Mouse (Mus musculus): ENCODE measurements at regions not wholly inside any gene's neighbourhood (a gene's known extent, or its start where the extent isn't known, plus 50 kb on each side); places are given as distances from the start of the nearest gene placed in this dataset.

DNA sequence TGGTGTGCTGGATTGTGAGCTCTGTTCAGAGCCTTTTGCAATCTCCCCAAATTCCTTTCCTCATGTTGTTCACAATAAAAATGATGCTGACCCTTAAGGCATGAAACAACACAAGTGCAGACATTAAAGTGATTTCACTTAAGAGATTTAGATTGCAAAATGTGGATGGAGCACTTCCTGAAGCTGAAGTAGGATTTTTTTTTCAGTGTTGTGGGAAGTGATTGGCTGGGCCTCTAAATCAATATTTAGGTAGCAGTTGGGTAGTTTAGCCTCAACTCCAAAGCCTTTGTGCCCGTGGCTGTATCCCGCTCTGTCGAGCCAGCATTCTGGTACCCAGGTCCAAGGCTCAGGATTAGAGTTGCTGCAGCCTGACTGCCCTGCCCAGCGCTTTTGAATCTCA lies 133.0 kb downstream of the Zfp706 start:
- TF ChIP-seq POLR2A (IDR thresholded peaks at IDR 0.05; ENCODE audit: borderline replicate concordance, control insufficient read depth, low read depth, low read length) (no peak), CTCF (IDR thresholded peaks at IDR 0.05; ENCODE audit: control insufficient read depth, insufficient read depth, low read length) (no peak)

Data from bone marrow, adult 2 months (tissue).